Mouse (Mus musculus) ZHBTc4 (cell line): Measurements from ENCODE around the gene Gm3139.
"Not testable (repeated sequence)": the region's sequence is repeated elsewhere in the genome, so short reads cannot be mapped to it uniquely, and the experiment has no call there.

Experiments used
- DNase-seq: peaks from one replicate; pipeline ENCODE4 v3.0.0-alpha.2; 2011; ENCODE audit warnings: low read depth, low spot score

Gm3139 gene

GRCm38 (mm10) chr5:94525987-94526386 is at the start of gene Gm3139:
TSS of gene Gm3139 (plus strand) at chr5:94526287.
- DNase-seq = not testable (repeated sequence)
